Mouse (Mus musculus) liver, adult 10 weeks (tissue): ENCODE results near the gene Bub1. TPM values are rescaled to one million over a fixed set of nuclear protein-coding genes. Genes with fewer than 3 reads are reported as not detected.

Experiments used
- polyA plus RNA-seq: library from polyadenylated mRNA; stranded (reverse); fragments of 350-450 nt; fragmentation: Illumina TruSeq; extraction: RNeasy Lipid Tissue Mini Kit (QIAGEN cat#74804); gene quantifications from one replicate; pipeline ENCODE4 v1.2.3, GENCODE M21; 2014; ENCODE audit warnings: low read depth, low replicate concordance

Gene Bub1
- polyA plus RNA-seq = not detected

DNA sequence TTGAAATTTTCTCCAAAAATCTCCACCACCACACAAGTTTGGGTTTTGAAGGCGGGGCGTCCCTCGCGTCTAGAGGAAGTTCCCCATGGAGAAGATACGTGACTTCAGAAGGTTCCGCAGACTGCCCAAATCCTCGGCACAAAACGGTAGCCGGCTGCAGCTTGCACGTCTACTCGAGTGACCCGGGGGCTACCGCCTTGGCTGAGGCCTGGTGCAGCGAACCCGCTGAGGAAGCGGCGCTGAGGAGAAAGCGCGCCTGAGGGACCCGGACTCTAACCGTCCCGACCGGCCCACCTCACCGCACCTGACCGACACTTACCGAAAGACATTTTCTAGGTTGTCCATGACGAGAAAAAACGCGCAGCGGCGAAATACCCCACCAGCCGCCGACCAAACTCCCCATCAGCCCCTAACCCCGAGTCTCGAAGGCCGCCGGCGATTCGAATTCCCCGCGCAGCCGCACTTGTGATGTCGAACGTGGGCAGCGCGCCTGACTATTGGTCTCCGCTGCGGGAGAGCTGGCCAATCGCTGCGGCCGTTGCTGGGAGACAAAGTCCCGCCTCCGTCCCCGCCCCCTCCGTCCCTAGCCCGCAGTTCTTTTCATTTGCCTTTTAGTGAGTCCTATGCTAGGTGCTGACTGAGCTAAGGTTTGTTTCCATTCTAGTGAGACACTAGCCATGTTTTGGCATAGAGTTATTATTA, at the start of gene Bub1:
Bub1 (minus strand) TSS at position 465 of the 702 bp plus-strand sequence.

DNA sequence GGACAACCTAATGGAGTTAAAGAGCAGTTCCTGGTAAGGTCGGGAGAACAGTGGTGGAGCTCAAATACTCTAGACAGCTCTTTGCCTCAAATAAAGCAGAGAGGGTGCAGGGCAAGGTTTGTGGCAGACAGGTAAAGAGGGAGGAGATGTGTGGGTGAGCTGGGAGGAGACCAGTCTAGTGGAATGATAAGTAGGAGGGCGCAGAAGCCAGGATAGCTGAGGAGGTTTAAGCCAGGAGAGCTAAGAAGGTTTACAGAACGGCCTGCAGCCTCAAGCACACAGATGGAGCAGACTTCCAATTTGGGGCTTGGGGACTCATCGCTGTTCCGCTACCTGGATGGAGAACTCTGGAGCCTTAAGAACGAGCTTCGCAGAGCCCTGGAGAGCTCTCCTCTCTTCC, 6.9 kb upstream of the Bub1 start, which contains the start of gene Acoxl:
Acoxl (plus strand) TSS at position 301 of the 400 bp plus-strand sequence.

GRCm38 (mm10) chr2:127791919-127792603, 39.6 kb downstream of the Bub1 start, which contains the start of gene Mtln:
Mtln (minus strand) TSS chr2:127792488.

GRCm38 (mm10) chr2:127788440-127789116, 43.1 kb downstream of the Bub1 start, which contains the start of gene Nphp1:
Nphp1 (minus strand) TSS chr2:127788897.

Other genes with a start within 250 kb of the Bub1 start
- gene Zfp661, start 244.8 kb downstream of the Bub1 start, polyA plus RNA-seq = 3.2 TPM
- 19.1 TPM for gene Mrps5, start 244.6 kb downstream of the Bub1 start, polyA plus RNA-seq
- 0.61 TPM for gene Mal, start 175.2 kb downstream of the Bub1 start, polyA plus RNA-seq
- not detected for gene Mall, start 101.9 kb downstream of the Bub1 start, polyA plus RNA-seq
- gene Nphp1, start 43.0 kb downstream of the Bub1 start, polyA plus RNA-seq = 2.1 TPM
- gene Mtln, start 39.4 kb downstream of the Bub1 start, polyA plus RNA-seq = 20.9 TPM
- gene Acoxl, start 7.0 kb upstream of the Bub1 start, polyA plus RNA-seq = not detected